Mouse (Mus musculus) ovary, adult 2 months (tissue): ENCODE data around the gene 1600002K03Rik. TPM values are rescaled to one million over a fixed set of nuclear protein-coding genes. Genes with fewer than 3 reads are reported as not detected.

Source experiments
- polyA plus RNA-seq: library from polyadenylated mRNA; depleted of rRNA; stranded (reverse); fragments of >200 nt; gene quantifications from 2 replicates; pipeline ENCODE4 v1.2.3, GENCODE M21; 2012; rRNA removed

Gene 1600002K03Rik
- 11.6 and 15.0 TPM in 2 replicates for polyA plus RNA-seq

DNA sequence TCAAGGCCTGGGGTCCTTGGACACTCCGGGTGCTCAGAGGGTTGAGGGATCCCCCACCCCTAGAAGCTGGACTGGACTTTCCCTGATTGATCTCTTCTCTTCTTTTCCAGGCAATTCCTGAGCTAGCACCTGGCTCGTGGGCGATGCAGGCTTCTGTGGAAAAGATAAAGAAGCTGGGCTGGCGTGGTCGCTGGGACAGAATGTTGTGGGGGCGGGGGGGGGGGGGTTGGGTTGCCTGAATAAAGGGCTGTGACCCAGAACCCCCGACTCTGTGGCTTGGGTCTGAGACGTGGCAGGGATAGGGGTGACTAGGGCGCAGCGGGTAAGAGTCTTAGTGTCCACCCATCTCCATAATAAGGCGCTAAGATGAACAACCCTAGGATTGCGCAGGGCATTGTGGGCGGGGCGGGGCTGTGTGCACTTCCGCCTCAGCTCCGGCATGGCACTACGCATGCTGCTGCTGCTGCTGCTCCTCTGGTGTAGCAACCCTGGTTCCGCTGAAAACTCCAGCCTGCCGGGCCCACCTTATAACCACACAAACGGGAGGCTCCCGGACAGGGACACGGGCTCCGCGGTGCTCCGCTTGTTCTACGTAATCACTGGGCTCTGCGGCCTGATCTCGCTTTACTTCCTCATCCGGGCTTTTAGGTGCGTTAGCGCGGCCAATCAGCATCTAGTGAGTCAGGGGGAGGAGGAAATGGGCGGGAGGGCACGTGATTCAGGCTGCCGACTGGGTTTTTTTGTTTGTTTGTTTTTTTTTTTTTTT, at the start of gene 1600002K03Rik:
Gene 1600002K03Rik (plus strand): TSS at position 418 of the 766 bp plus-strand sequence.

DNA sequence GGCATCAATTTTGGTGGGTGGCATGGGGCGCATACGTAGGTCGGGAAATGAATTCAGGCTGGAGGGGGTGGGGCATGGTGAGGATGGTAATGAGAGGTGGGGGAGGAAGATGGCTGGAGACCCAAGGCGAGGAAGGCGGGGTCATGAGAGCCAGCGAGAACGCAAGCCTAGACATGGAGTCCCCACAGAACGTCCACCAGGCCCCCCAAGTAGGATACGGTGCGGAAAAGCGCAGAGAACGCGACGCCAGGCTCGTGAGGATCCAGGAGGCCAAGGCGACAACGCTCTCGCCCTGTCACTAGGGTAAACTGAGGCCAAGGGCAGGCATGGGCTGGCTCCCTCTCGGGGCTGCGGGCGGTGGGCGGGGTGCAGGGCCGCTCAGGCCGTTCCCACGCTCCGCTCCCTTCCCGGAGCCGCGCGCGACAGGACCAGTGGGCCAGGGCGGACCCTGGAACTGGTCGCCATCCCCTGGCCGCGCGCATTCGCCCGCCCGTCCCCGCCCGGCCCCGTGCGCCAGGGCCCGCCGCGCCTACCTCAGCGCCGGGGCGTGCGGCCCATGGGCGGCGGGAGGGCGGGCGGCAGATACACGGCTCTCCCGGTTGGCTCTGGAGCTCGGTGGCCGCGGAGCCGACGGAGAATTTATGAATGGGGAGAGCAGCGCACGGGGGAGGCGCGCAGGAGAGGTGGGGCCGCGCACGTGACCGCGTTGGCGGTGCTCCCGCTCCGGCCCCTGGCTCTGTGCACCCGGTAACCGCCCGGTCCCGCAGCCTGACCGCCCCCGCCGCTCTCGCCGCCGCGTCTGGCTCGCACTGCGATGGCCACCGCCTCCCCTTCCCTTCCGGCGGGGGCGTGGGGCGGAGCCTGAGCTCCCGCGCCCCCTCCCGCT, 33.9 kb upstream of the 1600002K03Rik start, which contains the start of gene Atp5d:
Gene Atp5d (plus strand): TSS at position 80 of the 886 bp plus-strand sequence.

DNA sequence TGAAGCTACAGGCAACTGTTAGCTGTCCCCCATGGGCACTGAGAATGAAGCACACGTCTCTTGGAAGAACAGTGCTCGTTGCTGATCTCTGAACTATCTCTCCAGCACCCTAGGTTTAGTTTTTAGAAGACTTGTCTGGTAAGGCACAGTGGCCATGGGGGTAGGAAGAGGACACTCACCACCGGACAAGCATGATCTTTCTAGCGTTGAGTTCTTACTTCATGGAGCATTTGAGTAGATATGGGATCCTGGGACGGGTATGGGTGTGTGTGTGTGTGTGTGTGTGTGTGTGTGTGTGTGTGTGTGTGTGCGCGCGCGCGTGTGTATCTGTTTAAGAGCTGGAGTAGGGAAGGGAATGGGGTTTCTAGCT, 32.1 kb upstream of the 1600002K03Rik start, which contains the start of gene Cbarp:
Gene Cbarp (minus strand): TSS at position 170 of the 370 bp plus-strand sequence.

DNA sequence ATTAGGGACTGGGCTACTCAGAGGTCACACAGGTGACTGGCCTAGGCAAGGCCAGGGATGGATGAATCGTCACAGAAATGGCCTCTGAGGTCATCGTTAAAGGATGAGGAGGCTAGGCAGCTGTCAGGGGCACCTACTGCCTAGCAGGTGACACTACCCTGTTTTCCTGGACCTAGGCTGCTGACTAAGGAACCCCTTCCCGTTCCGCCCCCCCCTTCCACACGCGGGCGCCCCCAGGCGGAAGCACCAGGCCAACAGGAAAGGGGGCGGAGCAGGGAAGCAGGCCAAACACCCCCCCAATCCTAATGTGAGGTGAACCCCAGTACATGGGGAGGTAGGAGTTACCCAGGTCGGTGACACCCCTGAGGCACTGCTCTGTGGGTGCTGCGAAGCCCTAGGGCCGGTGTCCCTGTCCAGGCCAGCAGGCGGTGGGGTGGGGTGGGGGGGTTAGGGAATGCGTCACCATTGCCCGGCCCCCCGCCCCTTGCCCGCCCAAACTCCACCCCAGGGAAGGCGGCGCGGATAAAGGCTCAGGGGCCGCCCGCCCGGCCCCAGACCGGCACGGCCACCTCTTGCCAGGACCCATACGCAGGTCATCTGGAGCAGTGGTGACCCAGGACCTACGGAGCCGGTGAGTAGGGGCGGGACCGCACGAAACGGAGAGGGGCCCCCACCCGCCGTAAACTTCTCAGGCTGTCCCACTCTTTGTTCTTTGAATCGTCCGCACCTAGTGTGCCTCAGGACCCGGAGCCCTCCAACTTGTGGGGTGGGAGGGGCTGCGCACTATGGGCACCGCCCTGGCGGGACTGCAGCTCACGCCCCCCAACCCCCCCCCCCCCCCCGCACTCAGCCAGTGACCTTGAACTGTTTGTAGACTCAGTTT, 24.8 kb upstream of the 1600002K03Rik start, which contains the start of gene Midn:
Gene Midn (plus strand): TSS at position 554 of the 883 bp plus-strand sequence.

DNA sequence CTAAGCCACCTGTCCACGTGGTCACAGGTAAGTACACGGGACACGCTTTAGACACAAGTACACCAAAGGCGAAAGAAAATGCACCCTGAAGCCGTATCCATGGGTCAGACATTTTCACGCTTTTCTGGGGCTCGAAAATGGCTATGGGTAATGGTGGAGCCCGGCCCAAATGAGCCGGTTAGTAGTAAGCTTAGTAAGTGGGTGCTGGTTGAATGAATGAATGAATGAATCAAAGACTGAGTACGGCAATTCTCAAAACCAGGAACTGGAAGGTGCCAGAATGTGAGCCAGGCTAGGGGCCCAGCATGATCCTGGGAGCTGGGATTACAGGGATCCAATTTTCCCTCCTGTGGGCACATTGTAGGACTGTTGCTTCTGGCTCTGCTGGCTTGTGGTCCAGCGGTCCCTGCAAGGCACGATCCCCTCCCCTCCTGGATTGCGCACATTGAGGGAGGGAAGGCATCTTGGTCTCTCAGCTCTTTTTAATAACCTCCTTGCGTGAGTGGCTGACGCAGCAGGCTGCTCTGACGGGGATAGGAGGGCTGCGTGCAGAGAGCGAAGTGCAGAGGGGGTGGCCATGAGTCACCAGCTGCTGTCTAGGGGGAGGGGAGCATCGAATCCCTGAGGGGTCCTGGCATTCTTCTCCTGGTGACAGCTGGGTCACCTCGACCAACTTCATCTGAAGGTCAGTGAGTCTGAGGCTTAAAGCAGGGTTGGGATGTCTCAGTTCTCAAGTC, 7.2 kb upstream of the 1600002K03Rik start, which contains the start of gene Cirbp:
Gene Cirbp (plus strand): TSS at position 594 of the 737 bp plus-strand sequence.

DNA sequence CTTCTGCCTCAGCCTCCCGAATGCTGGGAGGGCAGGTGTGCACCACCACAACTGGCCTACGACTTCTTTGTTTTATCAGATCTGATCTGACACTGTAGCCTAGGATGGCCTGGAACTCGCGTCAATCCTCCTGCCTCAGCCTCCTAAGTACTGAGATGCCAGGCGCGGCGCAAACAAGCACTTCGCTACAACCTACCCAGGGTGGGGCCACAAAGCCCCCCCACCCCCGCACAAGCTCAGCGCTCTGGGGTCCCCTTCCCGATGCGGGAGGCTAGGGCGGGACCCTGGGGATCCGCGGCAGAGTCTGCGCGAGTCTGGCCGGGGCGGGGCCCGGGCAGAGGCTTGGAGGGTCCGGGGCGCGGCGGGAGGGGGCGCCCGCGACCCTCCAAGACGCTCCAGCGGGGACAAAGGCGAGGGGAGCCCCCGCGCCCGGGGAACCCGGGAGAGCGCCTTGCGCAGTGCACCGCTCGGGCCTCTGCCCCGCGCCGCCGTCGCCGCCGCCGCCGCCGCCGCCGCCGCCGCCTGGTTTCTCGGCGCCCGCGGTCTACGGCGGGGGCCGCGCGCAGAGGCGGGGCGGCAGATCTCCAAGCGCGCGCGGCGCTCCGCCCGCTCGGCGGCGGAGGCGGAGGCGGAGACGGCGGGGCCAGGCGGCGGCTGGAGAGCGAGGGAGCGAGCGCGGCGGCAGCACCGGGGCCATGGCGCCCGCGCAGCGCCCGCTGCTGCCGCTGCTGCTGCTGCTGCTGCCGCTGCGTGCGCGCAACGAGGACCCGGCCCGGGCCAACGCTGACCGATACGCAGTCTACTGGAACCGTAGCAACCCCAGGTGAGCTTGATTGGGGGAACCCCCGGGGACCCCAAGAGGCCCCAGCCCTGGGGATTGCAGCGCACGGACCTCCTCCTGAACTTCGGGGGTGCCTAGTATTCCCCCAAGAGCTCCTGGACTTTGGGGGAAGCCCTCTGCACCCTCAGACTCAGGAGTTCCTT, 6.6 kb downstream of the 1600002K03Rik start, which contains the start of gene Efna2:
Gene Efna2 (plus strand): TSS at position 415 of the 984 bp plus-strand sequence.

Other genes starting within 250 kb of the 1600002K03Rik start
- gene Arid3a, start 245.9 kb upstream of the 1600002K03Rik start, polyA plus RNA-seq: 12.3 and 12.7 TPM in 2 replicates
- 93.7 and 94.3 TPM in 2 replicates for gene Wdr18, start 212.8 kb upstream of the 1600002K03Rik start, polyA plus RNA-seq
- gene Grin3b, start 202.2 kb upstream of the 1600002K03Rik start, polyA plus RNA-seq: 0.26 and 0.77 TPM in 2 replicates
- 471 and 485 TPM in 2 replicates for gene Tmem259, start 188.6 kb upstream of the 1600002K03Rik start, polyA plus RNA-seq
- gene Cnn2, start 184.4 kb upstream of the 1600002K03Rik start, polyA plus RNA-seq: 287 and 331 TPM in 2 replicates
- 20.1 and 25.5 TPM in 2 replicates for gene Abca7, start 176.4 kb upstream of the 1600002K03Rik start, polyA plus RNA-seq
- 23.1 and 27.9 TPM in 2 replicates for gene Arhgap45, start 156.3 kb upstream of the 1600002K03Rik start, polyA plus RNA-seq
- gene Polr2e, start 133.1 kb upstream of the 1600002K03Rik start, polyA plus RNA-seq: 406 and 421 TPM in 2 replicates
- gene Gpx4, start 125.8 kb upstream of the 1600002K03Rik start, polyA plus RNA-seq: 613 and 620 TPM in 2 replicates
- 85.9 and 89.3 TPM in 2 replicates for gene Sbno2, start 67.4 kb upstream of the 1600002K03Rik start, polyA plus RNA-seq
- 186 and 203 TPM in 2 replicates for gene Stk11, start 57.1 kb upstream of the 1600002K03Rik start, polyA plus RNA-seq
- gene Atp5d, start 34.3 kb upstream of the 1600002K03Rik start, polyA plus RNA-seq: 1,675 and 3,137 TPM in 2 replicates
- 58.9 and 61.5 TPM in 2 replicates for gene Cbarp, start 32.1 kb upstream of the 1600002K03Rik start, polyA plus RNA-seq
- 221 and 248 TPM in 2 replicates for gene Midn, start 24.7 kb upstream of the 1600002K03Rik start, polyA plus RNA-seq
- 166 and 186 TPM in 2 replicates for gene Cirbp, start 7.0 kb upstream of the 1600002K03Rik start, polyA plus RNA-seq
- 24.1 and 27.6 TPM in 2 replicates for gene Efna2, start 6.5 kb downstream of the 1600002K03Rik start, polyA plus RNA-seq
- 50.0 and 52.1 TPM in 2 replicates for gene Mum1, start 53.5 kb downstream of the 1600002K03Rik start, polyA plus RNA-seq
- gene Ndufs7, start 76.2 kb downstream of the 1600002K03Rik start, polyA plus RNA-seq: 763 TPM in 2 replicates
- gene Gamt, start 88.1 kb downstream of the 1600002K03Rik start, polyA plus RNA-seq: 151 and 218 TPM in 2 replicates
- gene Dazap1, start 88.5 kb downstream of the 1600002K03Rik start, polyA plus RNA-seq: 82.9 and 83.0 TPM in 2 replicates
- gene Rps15, start 119.5 kb downstream of the 1600002K03Rik start, polyA plus RNA-seq: 1,795 and 1,851 TPM in 2 replicates
- gene Apc2, start 123.0 kb downstream of the 1600002K03Rik start, polyA plus RNA-seq: 3.4 and 4.0 TPM in 2 replicates
- gene 2310011J03Rik, start 147.6 kb downstream of the 1600002K03Rik start, polyA plus RNA-seq: 71.0 and 75.2 TPM in 2 replicates
- gene Pcsk4, start 156.6 kb downstream of the 1600002K03Rik start, polyA plus RNA-seq: 17.4 and 20.3 TPM in 2 replicates
- 8.6 and 13.7 TPM in 2 replicates for gene Reep6, start 157.0 kb downstream of the 1600002K03Rik start, polyA plus RNA-seq
- gene Adamtsl5, start 175.5 kb downstream of the 1600002K03Rik start, polyA plus RNA-seq: 18.5 and 21.2 TPM in 2 replicates
- gene Plk5, start 183.5 kb downstream of the 1600002K03Rik start, polyA plus RNA-seq: 8.2 and 10.0 TPM in 2 replicates
- gene Mex3d, start 214.7 kb downstream of the 1600002K03Rik start, polyA plus RNA-seq: 95.3 and 114 TPM in 2 replicates
- gene Mbd3, start 226.6 kb downstream of the 1600002K03Rik start, polyA plus RNA-seq: 266 and 282 TPM in 2 replicates
- gene Uqcr11, start 233.9 kb downstream of the 1600002K03Rik start, polyA plus RNA-seq: 1,515 and 1,936 TPM in 2 replicates